Mouse (Mus musculus): ENCODE results near the gene Necab2.

The Necab2 gene

GRCm38 (mm10) chr8:119428350-119428740, 18.2 kb upstream of the Necab2 start:
- DNase-seq (ENCODE audit: low read depth, low spot score): no peak

- DNase-seq (ENCODE audit: low read depth, low spot score): no peak
These were observed 17.7 kb upstream of the Necab2 start for GRCm38 (mm10) chr8:119428766-119429327.

GRCm38 (mm10) chr8:119429552-119429951, 17.0 kb upstream of the Necab2 start:
- no peak for DNase-seq (ENCODE audit: low read depth, low spot score)

GRCm38 (mm10) chr8:119430250-119430649, 16.3 kb upstream of the Necab2 start:
- no peak for DNase-seq (ENCODE audit: low read depth, low spot score)

- no peak for DNase-seq (ENCODE audit: low read depth, low spot score)
These were observed 15.8 kb upstream of the Necab2 start for GRCm38 (mm10) chr8:119430690-119431089.

- no peak for DNase-seq (ENCODE audit: low read depth, low spot score)
These were observed 14.1 kb upstream of the Necab2 start for GRCm38 (mm10) chr8:119432372-119432771.

GRCm38 (mm10) chr8:119433582-119434174, 12.8 kb upstream of the Necab2 start, which contains the start of gene Osgin1:
Osgin1 (plus strand) TSS chr8:119434124.
- no peak for DNase-seq (ENCODE audit: low read depth, low spot score)

GRCm38 (mm10) chr8:119434569-119434968, 11.9 kb upstream of the Necab2 start:
- no peak for DNase-seq (ENCODE audit: low read depth, low spot score)

GRCm38 (mm10) chr8:119435527-119435926, 11.0 kb upstream of the Necab2 start:
- no peak for DNase-seq (ENCODE audit: low read depth, low spot score)

GRCm38 (mm10) chr8:119436331-119436730, 10.2 kb upstream of the Necab2 start:
- DNase-seq (ENCODE audit: low read depth, low spot score): no peak

- no peak for DNase-seq (ENCODE audit: low read depth, low spot score)
These were observed 9.6 kb upstream of the Necab2 start for GRCm38 (mm10) chr8:119436933-119437332.

GRCm38 (mm10) chr8:119437506-119437905, 9.0 kb upstream of the Necab2 start:
- DNase-seq (ENCODE audit: low read depth, low spot score): no peak

- no peak for DNase-seq (ENCODE audit: low read depth, low spot score)
These were observed 7.6 kb upstream of the Necab2 start for GRCm38 (mm10) chr8:119438876-119439275.

GRCm38 (mm10) chr8:119439424-119439823, 7.1 kb upstream of the Necab2 start:
- no peak for DNase-seq (ENCODE audit: low read depth, low spot score)

- DNase-seq (ENCODE audit: low read depth, low spot score): no peak
These were observed 6.6 kb upstream of the Necab2 start for GRCm38 (mm10) chr8:119439893-119440249.

- peak; percentile 68 for DNase-seq (ENCODE audit: low read depth, low spot score)
These were observed 6.1 kb upstream of the Necab2 start for GRCm38 (mm10) chr8:119440250-119440951.

GRCm38 (mm10) chr8:119440952-119441270, 5.6 kb upstream of the Necab2 start:
- no peak for DNase-seq (ENCODE audit: low read depth, low spot score)

- DNase-seq (ENCODE audit: low read depth, low spot score): no peak
These were observed 4.5 kb upstream of the Necab2 start for GRCm38 (mm10) chr8:119442013-119442412.

GRCm38 (mm10) chr8:119442970-119443369, 3.5 kb upstream of the Necab2 start:
- DNase-seq (ENCODE audit: low read depth, low spot score): no peak

GRCm38 (mm10) chr8:119446990-119447780, 666 bp downstream of the Necab2 start:
- no peak for DNase-seq (ENCODE audit: low read depth, low spot score)

GRCm38 (mm10) chr8:119447781-119448170, 1.3 kb downstream of the Necab2 start:
- DNase-seq (ENCODE audit: low read depth, low spot score): no peak

- no peak for DNase-seq (ENCODE audit: low read depth, low spot score)
These were observed 3.1 kb downstream of the Necab2 start for GRCm38 (mm10) chr8:119449627-119450026.
